Mouse (Mus musculus): ENCODE measurements around the gene Adgre5. TPM values are rescaled to one million over a fixed set of nuclear protein-coding genes. Genes with fewer than 3 reads are reported as not detected.

Adgre5 gene
- polyA plus RNA-seq (2014; fragmentation: Illumina TruSeq; extraction: RNeasy Lipid Tissue Mini Kit (QIAGEN cat#74804); ENCODE audit: low read depth, low replicate concordance): 135 TPM

DNA sequence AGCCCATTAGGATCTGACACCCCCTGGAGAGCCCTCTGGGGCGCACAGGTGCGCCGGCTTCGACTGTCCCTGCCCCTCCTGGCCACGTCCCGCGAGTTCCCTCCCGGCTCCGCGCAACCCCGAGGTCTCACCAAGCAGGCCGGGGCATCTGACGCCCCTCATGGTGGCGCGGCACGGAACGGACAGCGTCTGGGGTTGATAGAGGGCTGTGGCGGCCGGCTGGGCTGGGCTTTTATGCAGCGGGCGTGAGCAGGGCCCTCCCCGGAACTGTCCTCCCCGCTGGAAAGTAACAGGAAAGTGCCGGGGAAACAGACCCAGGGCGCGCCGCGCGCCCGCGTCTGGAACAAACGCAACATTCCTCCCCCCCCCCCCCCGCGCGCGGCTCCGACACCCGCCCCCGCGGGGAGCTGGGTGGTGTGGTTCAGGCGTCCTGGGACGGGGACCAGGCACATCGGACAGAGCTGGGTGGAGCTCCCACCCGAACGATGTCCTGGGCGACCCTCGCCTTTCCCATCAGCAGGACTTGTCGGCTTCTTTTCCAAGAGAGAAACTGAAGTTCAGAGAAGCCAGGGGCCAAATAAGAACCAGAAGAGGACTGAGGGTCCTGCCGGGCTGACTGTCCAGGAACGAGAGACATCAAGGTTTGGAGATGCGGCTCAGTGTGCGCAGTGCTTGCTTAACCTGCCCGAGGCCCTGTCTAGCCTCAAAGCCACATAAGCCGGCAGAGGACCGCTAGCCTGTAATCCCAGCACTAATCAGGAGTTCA, at the start of gene Adgre5:
Gene Adgre5, minus strand, starts transcription at position 351 of the 766 bp plus-strand sequence.

DNA sequence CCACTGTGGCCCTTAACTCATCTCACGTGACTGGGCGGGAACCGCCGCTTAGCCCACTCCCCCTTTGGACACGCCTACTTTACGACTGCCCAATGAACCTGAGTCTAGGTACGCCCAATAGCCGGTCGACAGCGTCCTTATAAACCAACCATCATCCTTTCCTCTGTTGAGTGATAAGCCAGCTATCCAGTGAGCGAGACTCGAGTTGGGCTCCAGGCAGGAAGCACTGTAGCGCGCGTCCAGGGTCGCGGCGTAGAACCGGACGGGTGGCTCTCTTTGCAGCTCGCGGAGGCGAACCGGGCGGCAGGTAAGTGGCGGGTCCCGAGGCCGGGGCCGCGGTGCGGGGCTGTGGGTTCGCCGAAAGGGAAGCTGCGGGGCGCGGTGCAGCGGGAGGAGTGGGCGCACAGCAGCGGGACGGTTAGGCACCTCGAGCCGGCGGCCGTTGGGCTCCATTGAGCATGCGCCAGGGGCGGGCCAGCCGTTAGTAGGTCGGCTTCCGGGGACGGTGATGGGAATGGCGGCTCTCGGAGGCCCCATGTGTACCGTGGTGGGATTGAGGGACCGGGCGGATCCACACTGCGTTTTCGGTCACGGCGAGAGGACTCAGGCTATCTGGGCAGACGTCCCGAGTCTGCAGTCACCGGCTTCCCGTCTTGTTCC, 26.0 kb downstream of the Adgre5 start, which contains the start of gene Ddx39:
Gene Ddx39, plus strand, starts transcription at position 147 of the 660 bp plus-strand sequence.

DNA sequence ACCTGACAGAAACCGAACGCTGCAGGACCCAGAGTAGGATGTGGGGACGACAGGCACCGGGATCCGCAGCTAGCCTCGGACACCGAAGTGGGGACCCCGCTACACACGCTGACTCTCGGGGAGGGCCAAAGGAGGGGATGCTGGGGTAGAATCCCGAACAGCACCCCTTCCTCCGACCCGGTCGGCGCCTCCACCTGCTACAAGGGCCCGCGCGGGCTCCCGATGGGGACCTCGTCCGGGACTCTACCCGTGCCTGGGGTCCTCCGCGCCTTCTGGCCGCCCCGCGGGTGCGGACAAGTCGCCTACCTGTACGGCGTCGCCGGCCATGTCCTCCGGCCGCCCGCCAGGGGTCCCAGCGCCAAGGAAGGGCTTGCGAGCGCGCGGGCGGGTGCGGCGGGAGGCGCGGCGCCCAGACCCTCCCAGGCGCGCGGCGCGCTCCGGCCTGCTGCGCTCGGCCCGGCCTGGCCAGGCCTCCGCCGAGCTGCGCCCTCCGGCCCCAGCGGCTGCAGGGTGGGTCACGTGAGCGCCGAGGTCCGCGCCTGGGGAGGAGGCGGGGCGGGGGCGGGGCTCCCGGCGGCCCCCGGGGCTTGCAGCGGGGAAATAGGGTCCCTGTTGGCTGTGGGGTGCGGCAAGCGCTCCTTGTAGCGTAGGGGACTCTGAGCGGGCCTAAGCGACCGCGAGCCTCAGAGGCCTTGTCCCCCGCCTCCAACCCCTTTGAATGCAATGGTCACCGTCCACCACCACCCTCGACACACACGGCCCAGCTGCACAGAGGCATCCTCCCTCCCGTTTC, 42.3 kb downstream of the Adgre5 start, which contains the start of gene Pkn1:
Gene Pkn1, minus strand, starts transcription at position 519 of the 793 bp plus-strand sequence.

Other genes with a start within 250 kb of the Adgre5 start
- not detected for gene Olfr370, start 205.5 kb downstream of the Adgre5 start, polyA plus RNA-seq (2014; fragmentation: Illumina TruSeq; extraction: RNeasy Lipid Tissue Mini Kit (QIAGEN cat#74804); ENCODE audit: low read depth, low replicate concordance)
- gene Ndufb7, start 174.7 kb downstream of the Adgre5 start, polyA plus RNA-seq (2014; fragmentation: Illumina TruSeq; extraction: RNeasy Lipid Tissue Mini Kit (QIAGEN cat#74804); ENCODE audit: low read depth, low replicate concordance): 219 TPM
- gene Tecr, start 133.4 kb downstream of the Adgre5 start, polyA plus RNA-seq (2014; fragmentation: Illumina TruSeq; extraction: RNeasy Lipid Tissue Mini Kit (QIAGEN cat#74804); ENCODE audit: low read depth, low replicate concordance): 445 TPM
- gene Dnajb1, start 133.1 kb downstream of the Adgre5 start, polyA plus RNA-seq (2014; fragmentation: Illumina TruSeq; extraction: RNeasy Lipid Tissue Mini Kit (QIAGEN cat#74804); ENCODE audit: low read depth, low replicate concordance): 32.8 TPM
- gene Gipc1, start 88.6 kb downstream of the Adgre5 start, polyA plus RNA-seq (2014; fragmentation: Illumina TruSeq; extraction: RNeasy Lipid Tissue Mini Kit (QIAGEN cat#74804); ENCODE audit: low read depth, low replicate concordance): 105 TPM
- gene Ptger1, start 74.6 kb downstream of the Adgre5 start, polyA plus RNA-seq (2014; fragmentation: Illumina TruSeq; extraction: RNeasy Lipid Tissue Mini Kit (QIAGEN cat#74804); ENCODE audit: low read depth, low replicate concordance): 0.66 TPM
- gene Pkn1, start 42.1 kb downstream of the Adgre5 start, polyA plus RNA-seq (2014; fragmentation: Illumina TruSeq; extraction: RNeasy Lipid Tissue Mini Kit (QIAGEN cat#74804); ENCODE audit: low read depth, low replicate concordance): 41.0 TPM
- gene Ddx39, start 26.1 kb downstream of the Adgre5 start, polyA plus RNA-seq (2014; fragmentation: Illumina TruSeq; extraction: RNeasy Lipid Tissue Mini Kit (QIAGEN cat#74804); ENCODE audit: low read depth, low replicate concordance): 25.3 TPM
- gene Adgrl1, start 158.8 kb upstream of the Adgre5 start, polyA plus RNA-seq (2014; fragmentation: Illumina TruSeq; extraction: RNeasy Lipid Tissue Mini Kit (QIAGEN cat#74804); ENCODE audit: low read depth, low replicate concordance): 25.2 TPM
- gene Gm10644, start 213.9 kb upstream of the Adgre5 start, polyA plus RNA-seq (2014; fragmentation: Illumina TruSeq; extraction: RNeasy Lipid Tissue Mini Kit (QIAGEN cat#74804); ENCODE audit: low read depth, low replicate concordance): 2.4 TPM
- gene Asf1b, start 214.2 kb upstream of the Adgre5 start, polyA plus RNA-seq (2014; fragmentation: Illumina TruSeq; extraction: RNeasy Lipid Tissue Mini Kit (QIAGEN cat#74804); ENCODE audit: low read depth, low replicate concordance): 2.9 TPM
- 84.4 TPM for gene Prkaca, start 231.7 kb upstream of the Adgre5 start, polyA plus RNA-seq (2014; fragmentation: Illumina TruSeq; extraction: RNeasy Lipid Tissue Mini Kit (QIAGEN cat#74804); ENCODE audit: low read depth, low replicate concordance)